Mouse (Mus musculus): ENCODE results near the gene Bag6.

GRCm38 (mm10) chr17:35187959-35188610 lies 53.1 kb downstream of the Bag6 start, which contains the start of gene Lst1:
- TF ChIP-seq CTCF (IDR thresholded peaks at IDR 0.05; ENCODE audit: low read depth) (no peak), EP300 (IDR thresholded peaks at IDR 0.05; ENCODE audit: low read depth) (no peak)
